ENCODE assay signal across 32 mouse cellular contexts in genomic region chr10:88090772-88091171, GRCm38 (mm10). TPM values are rescaled to one million over a fixed set of nuclear protein-coding genes. Genes with fewer than 3 reads are reported as not detected.
A peak's percentile ranks its signal among the peaks of the same experiment; 100 is the strongest.
DNase-seq lines count a peak whose midpoint lies in the region; ATAC-seq and TF ChIP-seq lines count a peak whose summit lies in the region.
"Had no signal": no experiment of that assay in that cellular context is flagged by ENCODE, and none has a peak within 500 bp of the region (broad histone marks: within the 10 kb centered on the region; RNA-seq: fewer than 3 reads in every experiment).

Gene Pmch, plus strand, starts transcription at chr10:88091072.

- no peaks in the 10 kb centered on the region for H3K4me1 ChIP-seq in forebrain, postnatal 0 days (ENCODE audit: insufficient read depth)
- H3K4me1 ChIP-seq in forebrain, embryonic 10.5 days = peaks cover 6% of the 10 kb centered on the region
- H3K4me1 ChIP-seq in midbrain, embryonic 16.5 days (ENCODE audit: control insufficient read depth, insufficient read depth, low read length) = no peaks in the 10 kb centered on the region
- H3K4me1 ChIP-seq in midbrain, embryonic 11.5 days (ENCODE audit: control insufficient read depth, insufficient read depth, low read length) = no peaks in the 10 kb centered on the region
- H3K4me1 ChIP-seq: embryonic facial prominence, embryonic 12.5 days; embryonic facial prominence, embryonic 15.5 days; forebrain, embryonic 15.5 days; heart, embryonic 12.5 days; heart, embryonic 15.5 days; hindbrain, embryonic 10.5 days; hindbrain, embryonic 13.5 days had no signal

- H3K9ac ChIP-seq in forebrain, postnatal 0 days = no peak within 1 kb of the TSS
- H3K9ac ChIP-seq in midbrain, embryonic 16.5 days (ENCODE audit: low read depth, low read length) = no peak within 1 kb of the TSS
- no peak within 1 kb of the TSS for H3K9ac ChIP-seq in midbrain, embryonic 11.5 days (ENCODE audit: low read length)
- H3K9ac ChIP-seq: embryonic facial prominence, embryonic 12.5 days; embryonic facial prominence, embryonic 15.5 days; forebrain, embryonic 15.5 days; heart, embryonic 12.5 days; heart, embryonic 15.5 days; hindbrain, embryonic 13.5 days had no signal

- H3K27ac ChIP-seq in forebrain, postnatal 0 days (ENCODE audit: low read depth, low read length) = no peak within 1 kb of the TSS
- no peak within 1 kb of the TSS for H3K27ac ChIP-seq in forebrain, embryonic 10.5 days
- H3K27ac ChIP-seq in midbrain, embryonic 16.5 days (ENCODE audit: low read length) = no peak within 1 kb of the TSS
- H3K27ac ChIP-seq in midbrain, embryonic 11.5 days (ENCODE audit: low read depth, low read length) = no peak within 1 kb of the TSS
- H3K27ac ChIP-seq: embryonic facial prominence, embryonic 12.5 days; embryonic facial prominence, embryonic 15.5 days; forebrain, embryonic 15.5 days; heart, embryonic 15.5 days; hindbrain, embryonic 10.5 days; hindbrain, embryonic 13.5 days had no signal

- no peaks in the 10 kb centered on the region for H3K27me3 ChIP-seq in forebrain, postnatal 0 days (ENCODE audit: insufficient read depth, low read length)
- H3K27me3 ChIP-seq in forebrain, embryonic 10.5 days (ENCODE audit: poor library complexity, severe bottlenecking) = no peaks in the 10 kb centered on the region
- no peaks in the 10 kb centered on the region for H3K27me3 ChIP-seq in midbrain, embryonic 16.5 days (ENCODE audit: control insufficient read depth, insufficient read depth, low read depth, low read length)
- H3K27me3 ChIP-seq in midbrain, embryonic 11.5 days (ENCODE audit: control insufficient read depth, insufficient read depth, low read length) = no peaks in the 10 kb centered on the region
- H3K27me3 ChIP-seq: embryonic facial prominence, embryonic 12.5 days; embryonic facial prominence, embryonic 15.5 days; forebrain, embryonic 15.5 days; heart, embryonic 12.5 days; heart, embryonic 15.5 days; hindbrain, embryonic 13.5 days; Patski had no signal

- no peak for DNase-seq in forebrain, postnatal 0 days
- no peak for DNase-seq in forebrain, embryonic 10.5 days (ENCODE audit: extremely low spot score, low spot score)
- no peak for DNase-seq in midbrain, embryonic 11.5 days (ENCODE audit: low spot score, missing footprints)
- DNase-seq in induced T-regulatory cell, adult 2 months (ENCODE audit: low read depth) = peak; percentile 3
- no peak for DNase-seq in MN1 (ENCODE audit: low spot score)
- DNase-seq: adrenal gland, postnatal 10 days; adrenal gland, postnatal 36 days; cerebellum, adult 11 months; cerebellum, adult 2 months; cerebellum, adult 9-11 months; cerebellum, postnatal 25 days; gastrocnemius, postnatal 25 days; heart, adult 18-20 months; heart, postnatal 10 days; heart, postnatal 36 days had no signal

- no peak within 1 kb of the TSS for H3K4me2 ChIP-seq in forebrain, postnatal 0 days (ENCODE audit: low read depth)
- H3K4me2 ChIP-seq in midbrain, embryonic 16.5 days (ENCODE audit: low read length) = no peak within 1 kb of the TSS
- H3K4me2 ChIP-seq in midbrain, embryonic 11.5 days = no peak within 1 kb of the TSS
- H3K4me2 ChIP-seq: embryonic facial prominence, embryonic 12.5 days; embryonic facial prominence, embryonic 15.5 days; forebrain, embryonic 15.5 days; heart, embryonic 12.5 days; heart, embryonic 15.5 days; hindbrain, embryonic 13.5 days had no signal

- 17% methylated on average over 5 of the region's 5 CpGs for WGBS in forebrain, postnatal 0 days
- WGBS in forebrain, embryonic 10.5 days = 42% methylated on average over 5 of the region's 5 CpGs
- 29% methylated on average over 5 of the region's 5 CpGs for WGBS in midbrain, embryonic 16.5 days
- WGBS in midbrain, embryonic 11.5 days = 37% methylated on average over 5 of the region's 5 CpGs

- no peaks in the 10 kb centered on the region for H3K9me3 ChIP-seq in forebrain, postnatal 0 days (ENCODE audit: low read length)
- H3K9me3 ChIP-seq in forebrain, embryonic 10.5 days = no peaks in the 10 kb centered on the region
- H3K9me3 ChIP-seq in midbrain, embryonic 16.5 days (replicated peaks; ENCODE audit: control insufficient read depth, low read length, poor library complexity, severe bottlenecking) = no peaks in the 10 kb centered on the region
- H3K9me3 ChIP-seq in midbrain, embryonic 11.5 days (ENCODE audit: control insufficient read depth, low read length) = no peaks in the 10 kb centered on the region
- H3K9me3 ChIP-seq: embryonic facial prominence, embryonic 12.5 days; embryonic facial prominence, embryonic 15.5 days; forebrain, embryonic 15.5 days; heart, embryonic 12.5 days; heart, embryonic 15.5 days; hindbrain, embryonic 10.5 days; hindbrain, embryonic 13.5 days had no signal

- H3K4me3 ChIP-seq in forebrain, postnatal 0 days (ENCODE audit: low read depth, low read length) = no peak within 1 kb of the TSS
- H3K4me3 ChIP-seq in forebrain, embryonic 10.5 days = no peak within 1 kb of the TSS
- H3K4me3 ChIP-seq in midbrain, embryonic 16.5 days (ENCODE audit: low read depth, low read length) = no peak within 1 kb of the TSS
- H3K4me3 ChIP-seq in midbrain, embryonic 11.5 days (ENCODE audit: low read depth, low read length) = no peak within 1 kb of the TSS
- H3K4me3 ChIP-seq: embryonic facial prominence, embryonic 12.5 days; embryonic facial prominence, embryonic 15.5 days; forebrain, embryonic 15.5 days; heart, embryonic 12.5 days; heart, embryonic 15.5 days; hindbrain, embryonic 10.5 days; hindbrain, embryonic 13.5 days had no signal

- TF ChIP-seq CTCF in forebrain, postnatal 0 days (IDR thresholded peaks at IDR 0.05; ENCODE audit: low read depth) = no peak

- no peak for ATAC-seq in forebrain, postnatal 0 days
- ATAC-seq in midbrain, embryonic 16.5 days = no peak
- ATAC-seq in midbrain, embryonic 11.5 days (ENCODE audit: low FRiP score) = no peak
- ATAC-seq: CD4-positive, CD25-positive, alpha-beta regulatory T cell, adult 4 months; forebrain, embryonic 15.5 days; hindbrain, embryonic 16.5 days; intestine, postnatal 0 days; Patski had no signal

- no peaks in the 10 kb centered on the region for H3K36me3 ChIP-seq in forebrain, postnatal 0 days (ENCODE audit: insufficient read depth)
- peaks cover 25% of the 10 kb centered on the region for H3K36me3 ChIP-seq in forebrain, embryonic 10.5 days (replicated peaks)
- no peaks in the 10 kb centered on the region for H3K36me3 ChIP-seq in midbrain, embryonic 16.5 days (ENCODE audit: control insufficient read depth, insufficient read depth, low read length)
- H3K36me3 ChIP-seq in midbrain, embryonic 11.5 days (ENCODE audit: control insufficient read depth, insufficient read depth, low read length) = no peaks in the 10 kb centered on the region
- H3K36me3 ChIP-seq: forebrain, embryonic 15.5 days; hindbrain, embryonic 13.5 days had no signal

RNA-seq across cellular contexts. Expression of gene Pmch, which starts in this region (rescaled TPM):
- 16.7 and 24.4 TPM in 2 replicates for total RNA-seq in forebrain, postnatal 0 days (2014; rRNA removed)
- 18.9 and 45.7 TPM in 2 replicates for polyA plus RNA-seq in forebrain, postnatal 0 days (2015; fragmentation: Nextera tagmentation; extraction: Ambion mirVana)
- polyA plus RNA-seq in forebrain, embryonic 10.5 days (2016; fragmentation: Nextera tagmentation; extraction: Ambion mirVana) = 0.38 and 0.83 TPM in 2 replicates
- 12.8 and 60.5 TPM in 2 replicates for polyA plus RNA-seq in midbrain, embryonic 16.5 days (2015; fragmentation: Nextera tagmentation; extraction: Ambion mirVana)
- polyA plus RNA-seq in midbrain, embryonic 11.5 days (2014; fragmentation: Nextera tagmentation; extraction: Ambion mirVana) = 0.36 and 1.2 TPM in 2 replicates
- total RNA-seq: adrenal gland, adult 18-20 months; adrenal gland, postnatal 10 days; adrenal gland, postnatal 36 days; common myeloid progenitor, adult 5-6 weeks; ES-E14; gastrocnemius, adult 8-10 months; gastrocnemius, postnatal 25 days; heart, adult 18-20 months; heart, postnatal 10 days; heart, postnatal 36 days had no signal
- polyA plus RNA-seq: CD4-positive, CD25-positive, alpha-beta regulatory T cell, adult 4 months; gonadal fat pad, adult 2 months; intestine, postnatal 0 days had no signal
